Mouse (Mus musculus) common myeloid progenitor, adult 5-6 weeks (primary cell): Measurements from ENCODE around the gene Gnat2. TPM values are rescaled to one million over a fixed set of nuclear protein-coding genes. Genes with fewer than 3 reads are reported as not detected.
A peak's percentile ranks its signal among the peaks of the same experiment; 100 is the strongest.

Source experiments
- ATAC-seq: replicated peaks from 2 replicates; pipeline ENCODE4 v1.8.0; 2016; ENCODE audit warnings: low read depth, mild to moderate bottlenecking, moderate TSS enrichment, inconsistent platforms; ENCODE audit not compliant: poor library complexity, severe bottlenecking
- total RNA-seq: library from RNA; stranded (forward); fragments of 200-1000, 187-1606 nt; gene quantifications from 2 replicates; pipeline ENCODE4 v1.2.3, GENCODE M21; 2017

Gnat2 gene
- total RNA-seq, 1 experiment from 2014 or later = 5.2 TPM

GRCm38 (mm10) chr3:108111320-108111719 is 18.7 kb downstream of the Gnat2 start:
- ATAC-seq = no peak

GRCm38 (mm10) chr3:108112246-108112645 is 19.7 kb downstream of the Gnat2 start:
- no peak for ATAC-seq

- ATAC-seq = peak; percentile 36; the same call in 1 of the 2 replicates
These were observed 20.1 kb downstream of the Gnat2 start for GRCm38 (mm10) chr3:108112666-108113065.

GRCm38 (mm10) chr3:108113591-108114289 is 21.2 kb downstream of the Gnat2 start:
- no peak for ATAC-seq

- ATAC-seq = no peak
These were observed 24.9 kb downstream of the Gnat2 start for GRCm38 (mm10) chr3:108117465-108117864.

GRCm38 (mm10) chr3:108121101-108121500 is 28.5 kb downstream of the Gnat2 start:
- ATAC-seq = no peak

GRCm38 (mm10) chr3:108123242-108123641 is 30.7 kb downstream of the Gnat2 start:
- no peak for ATAC-seq

- no peak for ATAC-seq
These were observed 31.5 kb downstream of the Gnat2 start for GRCm38 (mm10) chr3:108124131-108124530.

GRCm38 (mm10) chr3:108126327-108126726 is 33.7 kb downstream of the Gnat2 start:
- no peak for ATAC-seq

- no peak for ATAC-seq
These were observed 35.9 kb downstream of the Gnat2 start for GRCm38 (mm10) chr3:108128520-108128919.

- ATAC-seq = no peak
These were observed 36.8 kb downstream of the Gnat2 start for GRCm38 (mm10) chr3:108129367-108129766.

- ATAC-seq = no peak
These were observed 37.2 kb downstream of the Gnat2 start for GRCm38 (mm10) chr3:108129804-108130203.

GRCm38 (mm10) chr3:108131216-108131615 is 38.6 kb downstream of the Gnat2 start:
- no peak for ATAC-seq

GRCm38 (mm10) chr3:108131821-108132220 is 39.2 kb downstream of the Gnat2 start:
- no peak for ATAC-seq

GRCm38 (mm10) chr3:108132484-108132883 is 39.9 kb downstream of the Gnat2 start:
- ATAC-seq = peak; percentile 36

GRCm38 (mm10) chr3:108134701-108135100 is 42.1 kb downstream of the Gnat2 start:
- ATAC-seq = peak; percentile 45; the same call in 1 of the 2 replicates

- ATAC-seq = no peak
These were observed 46.5 kb downstream of the Gnat2 start for GRCm38 (mm10) chr3:108139113-108139512.

- ATAC-seq = 0 out of 2 replicates have a peak, but pooled peaks have one; percentile 6
These were observed 48.2 kb downstream of the Gnat2 start for GRCm38 (mm10) chr3:108140786-108141185.

- peak; percentile 93 for ATAC-seq
These were observed 53.2 kb downstream of the Gnat2 start, which contains the start of gene Gnai3 for GRCm38 (mm10) chr3:108145534-108146445. TSS of gene Gnai3 (minus strand) at chr3:108146146.

- no peak for ATAC-seq
These were observed 54.1 kb downstream of the Gnat2 start for GRCm38 (mm10) chr3:108146671-108147070.
